Comparison of ENCODE assay signal across 13 mouse cellular contexts in genomic region chr9:90007094-90007493, GRCm38 (mm10).
"Had no signal": no experiment of that assay in that cellular context is flagged by ENCODE, and none has a peak within 500 bp of the region (broad histone marks: within the 10 kb centered on the region; RNA-seq: fewer than 3 reads in every experiment).

No protein-coding gene starts in this region.

- DNase-seq: kidney, adult 2 months; kidney, postnatal 36 days; layer of hippocampus, adult 9-11 months; layer of hippocampus, postnatal 36 days; thymus, adult 2 months; thymus, postnatal 36 days had no signal

- H3K27me3 ChIP-seq: limb, embryonic 15.5 days; liver, embryonic 12.5 days; midbrain, embryonic 13.5 days; neural tube, embryonic 15.5 days had no signal

- ATAC-seq: intestine, embryonic 16.5 days; liver, embryonic 12.5 days; midbrain, embryonic 13.5 days had no signal

- H3K27ac ChIP-seq: kidney, postnatal 0 days; limb, embryonic 15.5 days; liver, embryonic 12.5 days; midbrain, embryonic 13.5 days; neural tube, embryonic 15.5 days had no signal

- H3K36me3 ChIP-seq: limb, embryonic 15.5 days; liver, embryonic 12.5 days; midbrain, embryonic 13.5 days; neural tube, embryonic 15.5 days had no signal

- H3K9ac ChIP-seq: limb, embryonic 15.5 days; liver, embryonic 12.5 days; midbrain, embryonic 13.5 days; neural tube, embryonic 15.5 days had no signal

- H3K9me3 ChIP-seq: limb, embryonic 15.5 days; liver, embryonic 12.5 days; midbrain, embryonic 13.5 days; neural tube, embryonic 15.5 days had no signal

- H3K4me1 ChIP-seq: limb, embryonic 15.5 days; liver, embryonic 12.5 days; midbrain, embryonic 13.5 days; neural tube, embryonic 15.5 days had no signal

- H3K4me2 ChIP-seq: limb, embryonic 15.5 days; liver, embryonic 12.5 days; midbrain, embryonic 13.5 days; neural tube, embryonic 15.5 days had no signal

- H3K4me3 ChIP-seq: limb, embryonic 15.5 days; liver, embryonic 12.5 days; midbrain, embryonic 13.5 days; myocyte; neural tube, embryonic 15.5 days had no signal
